Mouse (Mus musculus): Measurements from ENCODE around the gene Slc2a13.

The Slc2a13 gene

DNA sequence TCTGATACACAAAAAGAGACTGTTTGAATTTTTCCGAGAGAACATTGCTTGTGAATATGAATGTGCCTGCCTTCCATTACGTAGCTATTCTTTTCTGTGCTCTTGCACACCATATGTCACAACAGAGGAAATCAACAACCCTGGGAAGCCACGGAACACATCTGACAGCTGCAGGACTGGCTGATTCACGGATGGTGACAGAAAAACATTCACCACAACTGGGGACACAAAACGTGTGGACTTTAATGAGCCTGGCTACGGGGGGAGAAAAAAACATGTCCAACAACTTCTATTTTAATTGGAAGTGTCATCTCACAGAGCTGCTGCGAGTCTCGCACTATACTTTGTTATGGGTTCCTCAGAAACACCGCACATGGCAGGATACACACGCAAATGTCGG lies 196.0 kb downstream of the Slc2a13 start:
- in situ Hi-C loops (cut with MboI) = no loop called here

DNA sequence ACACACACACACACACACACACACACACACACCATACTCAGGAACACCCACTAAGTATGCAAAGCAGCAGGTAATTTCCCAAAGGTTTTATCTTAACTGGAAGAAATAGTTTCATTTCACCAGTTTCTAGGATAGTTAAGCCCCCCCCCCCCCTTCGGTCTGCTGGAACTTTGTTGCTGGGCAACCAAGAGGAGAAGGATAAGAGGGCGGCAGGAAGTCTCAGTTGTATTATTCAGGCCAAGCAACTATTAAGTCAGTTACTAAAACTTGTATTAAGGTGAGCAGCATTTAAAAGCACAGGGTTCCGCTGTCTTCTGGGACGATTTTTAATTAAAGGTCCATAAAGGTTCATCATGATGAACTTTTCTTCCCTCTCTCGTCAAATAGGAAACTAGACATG lies 198.6 kb downstream of the Slc2a13 start:
- in situ Hi-C loops (cut with MboI) = no loop called here

GRCm38 (mm10) chr15:91373203-91373584 lies 199.9 kb downstream of the Slc2a13 start:
- in situ Hi-C loops (cut with MboI) = no loop called here

DNA sequence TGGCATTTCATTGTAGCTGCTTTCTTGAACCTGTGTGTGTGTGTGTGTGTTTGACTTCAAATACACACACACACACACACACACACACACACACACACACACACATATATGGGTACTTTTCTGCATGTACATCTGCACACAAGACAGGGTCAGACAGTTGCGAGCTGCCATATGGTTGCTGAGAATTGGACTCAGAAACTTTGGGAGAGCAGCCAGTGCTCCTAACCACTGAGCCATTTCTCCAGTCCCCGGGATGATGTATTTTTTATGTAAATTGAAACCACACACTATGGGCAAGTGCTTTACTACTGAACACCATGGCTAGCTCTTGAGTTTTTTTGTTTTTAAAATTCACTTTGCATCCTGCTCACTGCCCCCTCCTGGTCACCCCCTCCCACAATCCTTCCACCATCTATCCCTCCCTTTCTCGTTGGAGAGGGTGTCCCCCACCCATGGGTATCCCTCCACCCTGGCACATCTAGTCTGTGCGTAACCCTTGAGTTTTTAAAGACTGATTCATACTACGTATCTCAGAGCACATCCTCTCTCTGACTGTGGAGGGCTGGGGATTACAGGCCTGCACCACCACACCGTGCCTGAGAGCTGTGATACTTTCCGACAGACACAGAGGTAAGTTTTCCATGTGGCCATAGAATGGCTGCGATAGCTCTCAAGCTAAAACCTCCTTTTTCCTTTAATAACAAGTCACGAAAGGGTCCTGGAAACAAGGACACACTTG lies 200.4 kb downstream of the Slc2a13 start:
- in situ Hi-C loops (cut with MboI) = no loop called here

DNA sequence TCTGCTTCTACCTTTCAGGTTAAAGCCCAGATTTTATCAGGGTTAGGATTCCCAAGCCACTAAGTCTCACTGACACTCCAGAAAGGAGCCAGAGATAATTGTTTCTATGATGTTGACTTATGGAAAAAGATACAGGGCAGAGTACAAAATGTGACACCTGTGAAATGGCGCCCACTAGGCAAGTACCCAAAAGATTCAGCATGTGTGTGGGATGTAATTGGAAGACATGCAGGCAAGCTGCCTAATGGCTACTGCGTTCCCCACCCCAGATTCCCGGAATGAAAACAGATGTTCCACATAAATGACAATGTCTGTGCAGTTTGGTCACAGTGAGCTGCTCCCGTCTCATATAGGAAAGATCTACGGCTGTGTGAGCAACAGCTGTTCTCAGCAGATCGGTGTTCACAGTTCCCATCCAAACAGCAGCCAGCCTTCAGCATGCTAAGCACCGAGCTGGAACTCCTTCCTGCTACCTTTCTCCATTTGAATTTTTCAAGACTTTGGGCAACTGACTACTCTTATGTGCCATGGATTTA lies 201.1 kb downstream of the Slc2a13 start:
- in situ Hi-C loops (cut with MboI) = no loop called here

DNA sequence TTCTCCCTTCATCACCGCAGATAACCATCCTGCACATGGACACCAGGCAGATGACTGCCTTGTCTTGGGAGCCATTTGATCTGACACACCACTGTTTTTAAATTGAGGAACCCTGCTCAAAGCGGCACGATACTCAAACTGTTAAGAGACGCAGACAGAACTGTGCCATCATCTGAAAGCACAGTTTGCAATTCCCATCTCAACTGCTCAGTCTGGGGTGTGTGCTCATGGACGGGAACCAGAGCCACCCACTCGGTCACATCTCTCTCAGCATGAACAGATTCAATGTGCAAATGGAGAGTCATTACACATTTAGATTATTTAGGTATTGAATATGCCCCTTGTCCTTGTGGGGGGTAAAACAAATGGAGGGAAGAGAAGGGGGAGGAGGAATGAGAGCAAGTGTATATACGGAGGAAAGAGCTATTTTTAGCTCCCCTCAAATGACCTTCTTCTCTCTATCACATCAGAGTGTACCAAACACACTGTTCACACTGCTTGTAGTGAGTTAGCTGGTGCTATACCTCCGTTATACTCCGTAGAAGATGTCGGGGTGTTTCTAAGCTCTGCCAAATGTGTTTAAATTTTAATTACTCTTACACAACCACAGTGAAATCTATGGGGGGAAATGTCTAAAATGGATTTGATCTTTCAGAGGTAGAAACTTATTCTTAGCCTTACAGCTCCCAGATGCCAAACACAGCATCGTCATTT lies 203.2 kb downstream of the Slc2a13 start:
- in situ Hi-C loops (cut with MboI) = no loop called here

DNA sequence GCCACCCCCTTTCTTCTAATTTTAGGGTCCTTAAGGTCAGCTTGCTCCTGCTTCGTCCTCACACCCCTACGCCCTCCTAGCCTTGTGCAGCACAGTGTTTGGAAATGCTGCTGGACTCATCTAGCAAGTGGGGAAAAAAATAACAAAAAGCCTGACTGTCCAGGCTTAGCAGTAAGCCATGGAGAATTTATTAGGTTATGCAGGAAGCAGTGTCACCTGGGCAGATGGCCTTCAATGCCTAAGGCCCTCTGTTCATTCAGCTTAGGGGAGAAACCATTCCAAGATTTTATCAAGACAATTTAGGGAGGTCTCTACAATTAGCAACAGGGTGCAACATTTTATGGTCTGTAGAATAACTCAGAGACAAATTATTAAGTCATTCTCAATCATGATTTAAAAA lies 212.6 kb downstream of the Slc2a13 start:
- in situ Hi-C loops (cut with MboI) = no loop called here

DNA sequence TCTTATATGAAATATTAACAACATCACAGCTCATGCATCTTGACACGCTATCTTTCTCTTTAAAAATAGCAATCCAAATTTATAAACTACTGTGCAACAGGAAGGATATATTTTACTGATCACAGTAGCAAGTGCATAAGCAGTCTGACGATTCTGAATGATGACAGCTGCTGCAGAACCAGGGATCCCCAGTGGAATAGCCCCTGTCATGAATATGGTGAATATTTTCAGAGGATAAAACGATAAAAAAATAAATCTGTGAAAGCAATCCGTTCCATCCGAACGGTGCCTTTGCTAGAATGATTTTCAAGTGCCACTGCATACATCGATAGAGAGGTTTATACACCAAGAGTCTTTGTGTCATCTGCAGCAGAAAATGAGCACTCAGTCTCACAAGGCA lies 222.1 kb downstream of the Slc2a13 start:
- in situ Hi-C loops (cut with MboI) = no loop called here

DNA sequence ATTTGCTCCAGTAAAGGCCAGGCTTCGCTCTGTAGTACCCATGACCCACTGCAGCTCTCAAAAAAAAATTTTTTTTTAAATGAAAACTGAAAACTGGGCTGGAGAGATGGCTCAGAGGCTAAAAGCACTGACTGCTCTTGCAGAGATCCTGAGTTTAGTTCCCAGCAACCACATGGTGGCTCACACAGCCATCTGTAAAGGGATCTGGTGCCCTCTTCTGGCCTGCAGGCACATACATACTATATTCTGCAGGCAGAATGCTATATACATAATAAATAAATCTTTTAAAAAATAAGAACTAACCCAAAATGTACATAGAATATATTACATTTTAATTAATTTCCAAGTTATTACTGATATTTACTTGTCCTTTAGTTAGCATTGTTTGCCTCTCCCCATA lies 234.7 kb downstream of the Slc2a13 start:
- in situ Hi-C loops (cut with MboI) = no loop called here

DNA sequence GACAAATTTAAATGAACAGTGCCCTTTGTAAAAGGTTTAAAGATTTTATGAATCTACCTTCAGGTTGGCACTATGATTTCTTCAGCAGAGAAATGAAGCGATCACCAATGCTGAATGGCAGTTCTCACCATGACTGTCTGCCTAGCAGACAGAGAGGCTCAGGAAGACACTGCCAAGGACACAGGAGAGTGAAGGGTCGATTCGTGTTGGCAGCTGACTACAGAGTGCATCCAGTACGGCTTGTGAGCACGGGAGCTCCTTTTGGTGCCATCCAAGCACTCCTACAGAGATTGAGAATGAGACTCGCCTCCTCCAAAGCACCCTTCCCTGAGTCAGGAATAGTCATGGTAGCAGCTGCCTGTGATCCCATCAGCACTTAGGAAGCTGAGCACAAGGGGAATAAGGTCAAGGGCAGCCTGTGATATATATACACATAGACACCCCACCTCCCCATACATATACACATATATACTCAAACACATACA lies 238.6 kb downstream of the Slc2a13 start:
- in situ Hi-C loops (cut with MboI) = no loop called here

- in situ Hi-C loops (cut with MboI) = no loop called here
Measured at GRCm38 (mm10) chr15:91327748-91328147, 245.3 kb downstream of the Slc2a13 start.

DNA sequence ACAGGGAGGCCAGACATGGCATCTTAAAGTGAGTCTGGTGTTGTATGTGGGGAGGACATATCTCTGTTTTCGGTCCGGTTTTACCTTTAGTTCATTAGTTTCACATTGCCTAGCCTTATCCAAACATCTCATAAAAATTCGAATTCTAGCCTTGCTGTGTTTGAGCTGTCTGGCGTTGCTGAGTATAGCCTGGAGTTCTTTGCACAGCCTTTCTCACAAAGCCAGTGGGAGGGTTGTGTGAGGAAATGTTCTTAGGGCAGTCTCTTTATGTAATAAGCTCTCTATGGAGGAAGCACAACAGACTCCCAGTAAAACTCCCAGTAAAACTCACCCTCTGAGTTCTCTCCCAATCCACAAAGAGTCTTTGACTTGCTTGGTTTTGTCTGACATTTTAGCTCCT lies 246.0 kb downstream of the Slc2a13 start:
- in situ Hi-C loops (cut with MboI) = no loop called here

DNA sequence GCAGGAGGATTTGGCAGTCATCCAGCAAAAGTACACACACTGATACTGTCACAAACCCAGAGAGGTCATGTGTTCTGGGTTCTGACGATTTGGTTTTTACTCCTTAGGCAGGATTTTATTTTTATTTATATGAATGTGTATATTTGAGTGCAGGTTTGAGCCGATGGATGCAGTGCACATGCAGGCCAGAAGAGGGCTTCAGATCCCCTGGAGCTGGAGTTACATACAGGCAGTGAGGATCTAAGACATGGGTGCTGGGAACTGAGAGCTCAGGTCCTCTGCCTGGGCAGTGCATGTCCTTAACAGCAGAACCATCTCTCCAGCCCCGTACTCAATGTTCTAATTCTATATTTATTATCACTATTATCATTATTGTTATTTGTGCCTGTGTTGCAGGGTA lies 253.7 kb downstream of the Slc2a13 start:
- in situ Hi-C loops (cut with MboI) = no loop called here

- in situ Hi-C loops (cut with MboI) = no loop called here
Measured at GRCm38 (mm10) chr15:91316964-91317363, 256.1 kb downstream of the Slc2a13 start.

DNA sequence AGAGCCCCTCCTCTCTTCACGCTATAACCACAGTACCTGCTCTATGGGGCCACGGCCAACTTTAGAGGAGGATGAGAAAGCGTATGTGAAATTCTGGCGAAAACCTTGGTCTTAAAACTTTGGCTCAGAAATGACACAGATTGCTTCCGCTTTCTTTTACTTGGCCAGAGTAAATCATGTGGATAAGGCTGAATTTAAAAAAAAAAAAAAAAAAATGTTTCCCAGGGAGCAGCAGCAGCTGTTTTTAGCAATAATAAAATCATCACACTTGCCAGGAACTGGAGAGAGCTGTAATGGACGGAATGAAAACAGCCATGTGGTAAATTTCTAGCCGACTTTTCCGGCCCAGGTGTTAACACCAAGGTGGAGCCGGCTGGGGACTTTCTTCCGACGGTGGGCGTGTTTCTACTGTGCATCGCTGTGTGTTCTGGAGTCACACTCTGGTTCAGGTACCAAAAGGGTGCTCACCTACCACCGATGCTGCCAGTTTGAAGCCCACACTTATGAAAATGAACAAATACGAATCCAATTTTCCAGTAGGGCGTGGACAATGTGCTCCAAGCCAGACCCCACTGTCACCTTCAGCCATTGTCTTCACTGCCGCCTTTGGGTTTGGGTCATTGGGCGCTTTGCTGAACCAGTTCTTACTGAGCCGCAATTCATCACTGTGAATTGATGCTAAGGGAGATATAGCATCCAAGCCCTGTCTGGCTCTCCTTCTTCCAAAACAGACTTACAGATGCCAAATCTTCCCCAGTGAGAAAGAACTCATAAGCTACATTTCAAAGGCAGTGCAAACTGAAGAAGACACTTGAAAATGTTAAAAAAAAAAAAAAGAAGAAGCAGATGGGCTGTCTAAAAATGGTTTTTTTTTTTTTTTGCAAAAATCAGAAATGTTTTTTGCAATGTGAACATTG lies 258.4 kb downstream of the Slc2a13 start:
- in situ Hi-C loops (cut with MboI) = no loop called here

DNA sequence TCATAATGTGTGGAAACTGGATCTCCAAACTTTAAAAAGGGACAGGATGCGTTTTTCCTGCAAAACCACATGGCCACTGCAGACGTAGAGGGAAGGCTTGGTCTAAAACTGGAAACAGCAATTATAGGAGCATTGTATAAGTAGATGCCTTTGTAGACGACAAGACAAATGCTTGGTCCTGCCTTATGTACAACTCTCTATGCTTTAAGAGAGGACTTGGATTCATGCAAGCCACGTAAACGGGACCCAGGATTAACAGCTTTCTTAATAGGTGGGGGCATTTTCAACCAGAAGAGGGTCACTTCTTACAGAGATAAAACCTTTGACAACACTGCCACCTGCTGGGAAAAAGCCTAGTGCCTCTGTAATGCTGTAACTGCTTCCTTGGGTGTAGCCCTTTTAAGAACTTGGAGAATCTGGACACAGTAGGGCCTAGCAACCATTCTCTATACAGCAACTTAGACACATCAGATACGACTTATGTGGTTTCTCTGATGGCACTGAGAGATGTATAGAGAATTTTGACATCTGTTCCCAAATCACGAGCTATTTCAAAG lies 268.7 kb downstream of the Slc2a13 start:
- in situ Hi-C loops (cut with MboI) = no loop called here

- in situ Hi-C loops (cut with MboI) = no loop called here
Measured at GRCm38 (mm10) chr15:91301366-91301765, 271.7 kb downstream of the Slc2a13 start.

GRCm38 (mm10) chr15:91299319-91299835 lies 273.7 kb downstream of the Slc2a13 start:
- in situ Hi-C loops (cut with MboI) = no loop called here

GRCm38 (mm10) chr15:91283418-91283817 lies 289.6 kb downstream of the Slc2a13 start:
- in situ Hi-C loops (cut with MboI) = no loop called here

DNA sequence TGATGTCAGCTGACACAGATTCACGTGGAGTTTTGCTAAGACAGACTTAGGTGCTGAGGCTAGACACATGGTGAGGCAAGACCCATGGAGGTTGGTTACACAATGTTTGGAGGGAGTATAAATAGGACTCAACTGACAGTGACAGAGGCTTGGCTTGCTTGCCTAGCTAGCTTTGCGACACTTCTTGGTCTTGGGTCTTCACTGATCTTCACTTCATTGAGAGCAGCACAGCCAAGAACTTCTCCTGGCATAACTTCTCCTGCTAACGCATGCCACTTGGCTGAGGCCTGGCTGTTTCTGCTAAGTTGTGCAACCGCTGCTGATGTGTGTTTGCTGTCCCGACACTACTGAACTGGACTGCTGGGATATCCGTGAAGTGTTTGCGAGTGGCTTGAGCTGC lies 290.2 kb downstream of the Slc2a13 start:
- in situ Hi-C loops (cut with MboI) = no loop called here

GRCm38 (mm10) chr15:91281521-91281920 lies 291.5 kb downstream of the Slc2a13 start:
- in situ Hi-C loops (cut with MboI) = no loop called here

- in situ Hi-C loops (cut with MboI) = no loop called here
Measured at GRCm38 (mm10) chr15:91279571-91279970, 293.5 kb downstream of the Slc2a13 start.

All from mature B cell (primary cell).